In genomic region chr16:91661397-91661796, GRCm38 (mm10) we compare ENCODE assay signal across 12 mouse cellular contexts.
"Had no signal": no experiment of that assay in that cellular context is flagged by ENCODE, and none has a peak within 500 bp of the region (broad histone marks: within the 10 kb centered on the region; RNA-seq: fewer than 3 reads in every experiment).

No protein-coding gene starts in this region.

- DNase-seq: retina, postnatal 1 day; right cerebral cortex, adult 18-20 months; right cerebral cortex, postnatal 14 days; right cerebral cortex, postnatal 25 days; right cerebral cortex, postnatal 4 days; spleen, adult 18-20 months; thymus, adult 18-20 months; thymus, adult 2 months; thymus, postnatal 14 days; thymus, postnatal 25 days; thymus, postnatal 36 days; thymus, postnatal 4 days had no signal
